Mouse (Mus musculus) CH12.LX (cell line): ENCODE data around the gene Tspan4.

Experiments used
- CTCF ChIP-seq, 2 experiments: IDR thresholded peaks in 1 of 2; conservative IDR thresholded peaks in 1 of 2; 2 replicates each; pipeline ENCODE4 v1.5.1; 2011 to 2012; ENCODE audit warnings: low read depth in 2 of 2, low read length in 2 of 2, improper control_type of control experiment in 1 of 2, inconsistent platforms in 1 of 2, mild to moderate bottlenecking in 1 of 2, moderate library complexity in 1 of 2
- ELF1 ChIP-seq: IDR thresholded peaks from 2 replicates; pipeline ENCODE4 v1.6.1; 2014; ENCODE audit warnings: low read depth, mild to moderate bottlenecking, inconsistent platforms, low read length, improper control_type of control experiment
- EP300 ChIP-seq: IDR thresholded peaks from 2 replicates; pipeline ENCODE4 v1.6.1; 2011; ENCODE audit warnings: low read length, improper control_type of control experiment
- IRF4 ChIP-seq: IDR thresholded peaks from 2 replicates; pipeline ENCODE4 v1.6.1; 2014; ENCODE audit warnings: low read depth, mild to moderate bottlenecking, inconsistent platforms, low read length, improper control_type of control experiment
- KAT2A ChIP-seq: IDR thresholded peaks from 2 replicates; pipeline ENCODE4 v1.6.1; 2012; ENCODE audit warnings: low read length, improper control_type of control experiment, inconsistent platforms; ENCODE audit not compliant: insufficient replicate concordance
- MEF2A ChIP-seq: IDR thresholded peaks from 2 replicates; pipeline ENCODE4 v1.6.1; 2014; ENCODE audit warnings: low read depth, mild to moderate bottlenecking, inconsistent platforms, low read length, improper control_type of control experiment, borderline replicate concordance
- MXI1 ChIP-seq: IDR thresholded peaks from 2 replicates; pipeline ENCODE4 v1.6.1; 2011; ENCODE audit warnings: mild to moderate bottlenecking, low read depth, low read length, improper control_type of control experiment
- MYC ChIP-seq: IDR thresholded peaks from 2 replicates; pipeline ENCODE4 v1.6.1; 2011; ENCODE audit warnings: low read depth, mild to moderate bottlenecking, improper control_type of control experiment, low read length
- POLR2A ChIP-seq: IDR thresholded peaks from 2 replicates; pipeline ENCODE4 v1.6.1; 2011; ENCODE audit warnings: low read depth, mild to moderate bottlenecking, improper control_type of control experiment, low read length

GRCm38 (mm10) chr7:141443081-141443821 is 31.8 kb upstream of the Tspan4 start:
- TF ChIP-seq CTCF (conservative IDR thresholded peaks at IDR 0.05 in 1 of 2, IDR thresholded peaks at IDR 0.05 in 1 of 2; ENCODE audit: low read depth in 2 of 2, low read length in 2 of 2) (peak; percentile 10 to 74; a peak in 2 of 4 replicates), MYC (peak; percentile 79; the same call in 1 of the 2 replicates), EP300 (peak; percentile 65; the same call in 1 of the 2 replicates), IRF4 (peak; percentile 54), POLR2A (peak; percentile 48; the same call in 1 of the 2 replicates), ELF1 (no peak), MXI1 (no peak), KAT2A (no peak), MEF2A (peak; percentile 53; the same call in 1 of the 2 replicates)
